24 mouse cellular contexts compared by ENCODE assay signal in the genomic region with DNA sequence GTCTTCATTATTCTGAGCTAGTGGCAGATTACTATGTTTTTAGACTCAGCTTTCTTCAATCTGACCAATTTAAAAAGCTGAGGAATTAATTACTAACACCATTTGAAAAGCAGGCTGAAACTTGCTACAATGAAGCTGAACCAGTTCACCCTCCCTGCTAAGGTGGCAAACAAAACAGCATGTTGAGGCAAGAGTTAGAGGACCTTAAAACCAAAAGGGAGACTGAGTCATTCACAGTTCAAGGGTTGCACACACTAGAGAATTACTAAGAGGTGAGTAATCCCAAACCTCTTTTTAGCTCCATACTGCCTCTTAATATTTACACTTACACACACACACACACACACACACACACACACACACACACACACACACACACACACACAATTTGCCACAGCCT. TPM values are rescaled to one million over a fixed set of nuclear protein-coding genes. Genes with fewer than 3 reads are reported as not detected.
A peak's percentile ranks its signal among the peaks of the same experiment; 100 is the strongest.
DNase-seq lines count a peak whose midpoint lies in the region; ATAC-seq and TF ChIP-seq lines count a peak whose summit lies in the region.
"Had no signal": no experiment of that assay in that cellular context is flagged by ENCODE, and none has a peak within 500 bp of the region (broad histone marks: within the 10 kb centered on the region; RNA-seq: fewer than 3 reads in every experiment).

No protein-coding gene starts in this region.

- no peaks in the 10 kb centered on the region for H3K27me3 ChIP-seq in ES-Bruce4 (ENCODE audit: control insufficient read depth, insufficient read depth, low read length, poor library complexity, severe bottlenecking)
- H3K27me3 ChIP-seq in stomach, postnatal 0 days (ENCODE audit: control insufficient read depth, insufficient read depth, low read length): no peaks in the 10 kb centered on the region
- no peaks in the 10 kb centered on the region for H3K27me3 ChIP-seq in midbrain, postnatal 0 days (ENCODE audit: insufficient read depth, low read length)
- H3K27me3 ChIP-seq: embryonic facial prominence, embryonic 13.5 days; forebrain, embryonic 12.5 days; heart, embryonic 13.5 days; hindbrain, embryonic 13.5 days; Patski had no signal

- H3K9me3 ChIP-seq in ES-Bruce4 (replicated peaks; ENCODE audit: control insufficient read depth, insufficient read depth, low read length, poor library complexity, severe bottlenecking): peaks cover 6% of the 10 kb centered on the region
- H3K9me3 ChIP-seq in stomach, postnatal 0 days (ENCODE audit: control insufficient read depth, low read length): no peaks in the 10 kb centered on the region
- H3K9me3 ChIP-seq in midbrain, postnatal 0 days (ENCODE audit: low read length): no peaks in the 10 kb centered on the region
- H3K9me3 ChIP-seq: embryonic facial prominence, embryonic 13.5 days; forebrain, embryonic 12.5 days; hindbrain, embryonic 13.5 days had no signal

- H3K36me3 ChIP-seq in ES-Bruce4 (ENCODE audit: control insufficient read depth, insufficient read depth, low read length, poor library complexity, severe bottlenecking): peaks cover 72% of the 10 kb centered on the region
- H3K36me3 ChIP-seq in stomach, postnatal 0 days (ENCODE audit: control insufficient read depth, insufficient read depth, low read length): peaks cover 14% of the 10 kb centered on the region
- peaks cover 59% of the 10 kb centered on the region for H3K36me3 ChIP-seq in midbrain, postnatal 0 days (ENCODE audit: insufficient read depth, low read length)

- no peak overlapping the region for H3K4me3 ChIP-seq in ES-Bruce4 (ENCODE audit: low read depth, low read length)
- no peak overlapping the region for H3K4me3 ChIP-seq in stomach, postnatal 0 days (ENCODE audit: low read depth, low read length)
- H3K4me3 ChIP-seq in midbrain, postnatal 0 days (ENCODE audit: low read depth, low read length): no peak overlapping the region
- H3K4me3 ChIP-seq: embryonic facial prominence, embryonic 13.5 days; forebrain, embryonic 12.5 days; heart, embryonic 13.5 days; hindbrain, embryonic 13.5 days had no signal

- H3K27ac ChIP-seq in ES-Bruce4 (ENCODE audit: insufficient read depth, low read length): peak overlapping the region; percentile 36
- peak overlapping the region; percentile 65; the same call in 1 of the 2 replicates for H3K27ac ChIP-seq in stomach, postnatal 0 days (replicated peaks)
- H3K27ac ChIP-seq in midbrain, postnatal 0 days (ENCODE audit: low read depth, low read length): no peak overlapping the region
- H3K27ac ChIP-seq: embryonic facial prominence, embryonic 13.5 days; forebrain, embryonic 12.5 days; heart, embryonic 13.5 days; hindbrain, embryonic 13.5 days; hindbrain, postnatal 0 days had no signal

- no peak overlapping the region for H3K9ac ChIP-seq in ES-Bruce4 (ENCODE audit: low read depth, poor library complexity, severe bottlenecking)
- no peak overlapping the region for H3K9ac ChIP-seq in stomach, postnatal 0 days (ENCODE audit: low read length)
- no peak overlapping the region for H3K9ac ChIP-seq in midbrain, postnatal 0 days (replicated peaks; ENCODE audit: low read length, poor library complexity, severe bottlenecking)
- H3K9ac ChIP-seq: embryonic facial prominence, embryonic 13.5 days; forebrain, embryonic 12.5 days; heart, embryonic 13.5 days; hindbrain, embryonic 13.5 days had no signal

- DNase-seq in 3134 (ENCODE audit: extremely low read depth, insufficient read length, low spot score): peak; percentile 16
- DNase-seq in fat pad, adult 2 months (ENCODE audit: extremely low read depth, low read depth, low spot score): peak; percentile 73
- no peak for DNase-seq in stomach, postnatal 0 days (ENCODE audit: low spot score)
- DNase-seq in midbrain, postnatal 0 days (ENCODE audit: low spot score): no peak
- no peak for DNase-seq in cerebellum, postnatal 25 days
- DNase-seq: adrenal gland, adult 2 months; adrenal gland, postnatal 25 days; B cell, adult 2 months; cerebellum, adult 2 months; cerebellum, postnatal 10 days; gastrocnemius, postnatal 14 days; heart, postnatal 36 days; kidney, adult 11 months had no signal

- TF ChIP-seq CTCF in ES-Bruce4 (IDR thresholded peaks at IDR 0.05; ENCODE audit: low read depth, low read length): no peak
- TF ChIP-seq CTCF in stomach, postnatal 0 days (IDR thresholded peaks at IDR 0.05; ENCODE audit: low read depth): no peak
- TF ChIP-seq CTCF in midbrain, postnatal 0 days (IDR thresholded peaks at IDR 0.05): no peak

- no peak for TF ChIP-seq POLR2A in ES-Bruce4 (IDR thresholded peaks at IDR 0.05; ENCODE audit: insufficient read depth, low read length)

- TF ChIP-seq EP300 in ES-Bruce4 (IDR thresholded peaks at IDR 0.05; ENCODE audit: insufficient read depth, low read depth, low read length): no peak
- TF ChIP-seq EP300 in stomach, postnatal 0 days (optimal IDR thresholded peaks at IDR 0.05): peak; percentile 22

- no peak overlapping the region for H3K4me2 ChIP-seq in stomach, postnatal 0 days (replicated peaks; ENCODE audit: low read depth)
- no peak overlapping the region for H3K4me2 ChIP-seq in midbrain, postnatal 0 days (ENCODE audit: low read depth, low read length, poor library complexity, severe bottlenecking)
- H3K4me2 ChIP-seq: embryonic facial prominence, embryonic 13.5 days; forebrain, embryonic 12.5 days; heart, embryonic 13.5 days; hindbrain, embryonic 13.5 days had no signal

- no peaks in the 10 kb centered on the region for H3K4me1 ChIP-seq in ES-Bruce4 (ENCODE audit: control insufficient read depth, insufficient read depth, low read length)
- no peaks in the 10 kb centered on the region for H3K4me1 ChIP-seq in stomach, postnatal 0 days (replicated peaks; ENCODE audit: control insufficient read depth, insufficient read depth)
- H3K4me1 ChIP-seq in midbrain, postnatal 0 days (ENCODE audit: insufficient read depth, low read length): no peaks in the 10 kb centered on the region
- H3K4me1 ChIP-seq: embryonic facial prominence, embryonic 13.5 days; forebrain, embryonic 12.5 days; heart, embryonic 13.5 days; hindbrain, embryonic 13.5 days had no signal

- no peak; the same call in 1 of the 2 replicates for ATAC-seq in stomach, postnatal 0 days (ENCODE audit: low FRiP score, low TSS enrichment)
- no peak for ATAC-seq in activated CD4-positive, CD25-positive, alpha-beta regulatory T cell, adult 4 months
- ATAC-seq in midbrain, postnatal 0 days (ENCODE audit: low FRiP score): no peak
- ATAC-seq: CD4-positive, CD25-positive, alpha-beta regulatory T cell, adult 4 months; forebrain, embryonic 16.5 days; hindbrain, postnatal 0 days; Patski had no signal

RNA-seq across cellular contexts. Expression of a gene that starts 21.2 kb away (rescaled TPM):
- 2.3 and 2.6 TPM in 2 replicates for polyA plus RNA-seq in ES-Bruce4 (2011; ENCODE audit: insufficient read depth, insufficient read length, low read depth, missing spikeins)
- 9.3 and 11.5 TPM in 2 replicates for polyA plus RNA-seq in stomach, postnatal 0 days (2015; fragmentation: Nextera tagmentation; extraction: Ambion mirVana)
- polyA plus RNA-seq in activated CD4-positive, CD25-positive, alpha-beta regulatory T cell, adult 4 months (2017; shearing (Covaris generic)): 10 to 100 TPM; 18.5 to 22.0 TPM
- 3.2 and 3.5 TPM in 2 replicates for total RNA-seq in midbrain, postnatal 0 days (2014; rRNA removed)
- 1.7 and 2.0 TPM in 2 replicates for polyA plus RNA-seq in midbrain, postnatal 0 days (2015; fragmentation: Nextera tagmentation; extraction: Ambion mirVana)

RNA-seq across cellular contexts. Expression of a gene that starts 39.8 kb away (rescaled TPM):
- 1.9 and 4.1 TPM in 2 replicates for polyA plus RNA-seq in ES-Bruce4 (2011; ENCODE audit: insufficient read depth, insufficient read length, low read depth, missing spikeins)
- 3.8 and 6.1 TPM in 2 replicates for polyA plus RNA-seq in stomach, postnatal 0 days (2015; fragmentation: Nextera tagmentation; extraction: Ambion mirVana)
- polyA plus RNA-seq in activated CD4-positive, CD25-positive, alpha-beta regulatory T cell, adult 4 months (2017; shearing (Covaris generic)): under 1 TPM in 1 of 2 experiments, not detected in 1; 0.12 TPM
- total RNA-seq in midbrain, postnatal 0 days (2014; rRNA removed): 16.3 and 27.0 TPM in 2 replicates
- 8.9 and 9.0 TPM in 2 replicates for polyA plus RNA-seq in midbrain, postnatal 0 days (2015; fragmentation: Nextera tagmentation; extraction: Ambion mirVana)
- total RNA-seq: common myeloid progenitor, adult 5-6 weeks had no signal

Comparison
In these comparisons a context has a peak if more than half of its experiments do, and no peak if none do; other contexts are left out.
1. DNase-seq: peak in 3134 (single experiment) and fat pad, adult 2 months (single experiment); none in stomach, postnatal 0 days (single experiment), midbrain, postnatal 0 days (single experiment) and cerebellum, postnatal 25 days (0 of 2).